Mouse (Mus musculus): ENCODE data around the gene Tmbim6.

DNA sequence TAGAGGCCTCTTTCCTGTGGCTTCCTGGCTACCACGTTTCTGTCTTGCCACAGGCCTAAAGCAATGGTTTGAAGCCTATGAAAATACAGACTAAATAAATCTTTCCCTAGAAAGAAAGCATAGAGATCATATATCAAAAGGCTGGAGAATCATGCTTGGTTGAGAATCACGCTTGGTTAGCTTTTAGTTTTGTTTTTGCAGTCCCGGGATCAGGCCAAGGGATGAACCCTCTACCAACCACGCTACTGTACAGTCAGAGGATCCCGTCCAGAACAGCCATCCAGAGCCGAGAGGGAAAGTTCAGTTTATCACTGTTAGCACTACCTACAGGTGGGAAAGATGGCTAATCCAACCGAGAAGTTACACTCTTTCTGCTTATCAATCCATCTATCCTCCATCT, 49.7 kb downstream of the Tmbim6 start:
- TF ChIP-seq CTCF (IDR thresholded peaks at IDR 0.05; ENCODE audit: extremely low read depth, insufficient read depth, low read length) (no peak), POLR2A (IDR thresholded peaks at IDR 0.05; ENCODE audit: extremely low read depth, insufficient read depth, low read length) (no peak)
